Mouse (Mus musculus) layer of hippocampus, adult 2 months (tissue): ENCODE results near the gene Traf1. TPM values are rescaled to one million over a fixed set of nuclear protein-coding genes. Genes with fewer than 3 reads are reported as not detected.
A peak's percentile ranks its signal among the peaks of the same experiment; 100 is the strongest.

Source experiments
- DNase-seq, 2 experiments: peaks; one replicate each; pipeline ENCODE4 v3.0.0; 2022; ENCODE audit warnings: low spot score in 2 of 2
- H3K27ac ChIP-seq: fragments of 200-600 bp; 2 replicates; pipeline ENCODE4 v1.8.1; 2022
- H3K4me3 ChIP-seq: fragments of 200-600 bp; 2 replicates; pipeline ENCODE4 v1.8.1; 2022; ENCODE audit warnings: mild to moderate bottlenecking
- CTCF ChIP-seq: fragments of 200-600 bp; conservative IDR thresholded peaks from 2 replicates; pipeline ENCODE4 v1.8.1; 2022; ENCODE audit warnings: antibody characterized with exemption, mild to moderate bottlenecking, moderate library complexity
- total RNA-seq, 2 experiments: library from RNA; stranded (reverse); gene quantifications; 2 replicates each; pipeline ENCODE4 v1.2.3; 2021

Gene Traf1
- total RNA-seq, 2 experiments from 2014 or later = 3.5 to 3.8 TPM

DNA sequence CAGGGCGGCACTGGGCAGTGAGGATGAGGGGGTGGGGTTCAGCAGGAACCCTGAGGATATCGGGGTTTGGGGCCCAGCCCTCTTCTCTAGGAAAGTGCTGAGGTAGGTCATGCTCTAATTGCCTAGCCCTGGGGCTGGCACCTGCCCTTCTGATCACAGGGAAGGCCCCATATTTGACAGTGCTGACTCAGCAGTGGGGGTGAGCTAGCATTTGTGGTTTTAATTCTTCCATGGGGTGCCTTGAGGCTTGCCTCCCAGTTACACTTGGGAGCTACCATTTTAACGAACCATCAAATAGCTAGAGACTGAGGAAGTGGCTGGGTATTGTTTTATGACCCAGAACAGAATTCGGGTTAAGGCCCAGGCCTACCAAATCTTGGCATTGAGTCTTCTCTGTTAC, 16.0 kb downstream of the Traf1 start:
- H3K4me3 ChIP-seq = no peak overlapping the region
- no peak for DNase-seq
- TF ChIP-seq CTCF = no peak
- no peak overlapping the region for H3K27ac ChIP-seq

DNA sequence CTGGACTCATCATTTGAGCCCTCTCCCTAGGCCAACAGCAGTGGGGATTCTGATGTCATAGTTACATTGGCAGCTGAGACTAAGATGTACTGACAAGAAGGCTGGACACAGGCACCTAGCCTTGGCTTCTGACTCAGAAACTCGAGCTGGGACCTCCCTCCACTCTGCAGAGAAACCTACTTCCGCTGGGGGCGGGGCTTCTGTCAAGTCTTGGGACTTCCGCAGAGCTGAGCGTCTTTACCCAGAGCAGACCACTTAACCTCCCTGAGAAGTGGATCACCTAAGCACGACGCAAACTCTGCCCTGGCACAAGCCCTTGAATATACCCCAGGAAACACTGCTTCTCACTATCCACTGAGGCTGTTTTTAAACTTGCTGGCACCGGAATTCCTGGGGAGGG, 16.8 kb downstream of the Traf1 start:
- DNase-seq = no peak
- H3K27ac ChIP-seq = no peak overlapping the region
- no peak for TF ChIP-seq CTCF

GRCm38 (mm10) chr2:34943556-34944120, 17.9 kb downstream of the Traf1 start:
- no peak for TF ChIP-seq CTCF
- DNase-seq = no peak

More for the DNA sequence above, 16.8 kb downstream of the Traf1 start:
- H3K4me3 ChIP-seq = no peak overlapping the region

DNA sequence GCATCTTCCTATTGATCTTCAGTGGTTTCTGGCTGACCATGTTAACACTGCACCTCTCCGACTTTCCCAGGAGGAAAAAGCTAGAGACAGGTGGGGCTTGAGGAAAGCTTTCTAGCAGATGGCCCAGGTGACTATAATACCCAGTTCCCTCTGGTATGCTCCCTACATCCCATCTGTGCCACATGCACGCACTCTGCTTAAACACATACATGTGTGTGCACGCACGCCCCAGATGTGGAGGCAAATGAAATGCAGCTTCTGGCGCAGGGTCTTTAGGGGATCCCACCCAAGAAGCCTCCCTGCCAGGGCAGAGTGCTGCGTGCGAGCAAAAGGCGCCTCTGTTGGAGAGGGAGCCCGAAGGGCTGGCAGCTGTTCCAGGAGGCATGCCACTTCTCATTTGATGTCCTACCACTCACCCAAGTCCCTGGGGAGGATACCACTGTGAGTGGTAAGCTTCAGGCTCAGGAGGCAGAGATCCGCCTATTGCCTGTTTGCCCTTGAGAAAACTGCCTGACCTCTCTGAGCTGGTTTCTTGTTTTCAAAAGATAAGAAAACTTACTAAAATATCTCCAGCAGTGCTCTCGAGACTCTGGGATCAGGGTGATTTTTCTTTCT, 20.4 kb downstream of the Traf1 start:
- H3K27ac ChIP-seq = no peak overlapping the region
- TF ChIP-seq CTCF = no peak
- DNase-seq = no peak
- H3K4me3 ChIP-seq = no peak overlapping the region

More at GRCm38 (mm10) chr2:34943556-34944120, 17.9 kb downstream of the Traf1 start:
- H3K27ac ChIP-seq = no peak overlapping the region
- no peak overlapping the region for H3K4me3 ChIP-seq

DNA sequence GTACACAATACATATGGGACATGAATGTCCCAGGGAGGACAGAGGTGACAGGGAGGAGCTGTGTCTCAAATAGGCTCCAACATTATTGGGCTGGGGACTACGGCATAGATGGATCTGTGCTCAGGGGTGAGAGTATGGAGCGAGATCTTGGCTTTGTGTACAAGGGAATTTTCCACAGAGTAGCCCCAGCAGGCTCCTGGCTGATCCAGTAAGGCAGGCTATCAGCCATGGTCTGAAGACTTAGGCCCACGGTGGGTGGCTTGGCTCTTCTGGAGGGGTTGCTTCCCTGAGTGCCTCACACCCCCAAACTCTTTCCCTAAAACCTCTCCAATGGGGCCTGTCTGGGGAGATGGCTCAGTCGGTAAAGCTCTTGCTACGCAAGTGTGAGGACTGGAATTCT, 21.3 kb downstream of the Traf1 start:
- Histone ChIP-seq H3K27ac (no peak overlapping the region), H3K4me3 (no peak overlapping the region)
- no peak for DNase-seq
- TF ChIP-seq CTCF = no peak

DNA sequence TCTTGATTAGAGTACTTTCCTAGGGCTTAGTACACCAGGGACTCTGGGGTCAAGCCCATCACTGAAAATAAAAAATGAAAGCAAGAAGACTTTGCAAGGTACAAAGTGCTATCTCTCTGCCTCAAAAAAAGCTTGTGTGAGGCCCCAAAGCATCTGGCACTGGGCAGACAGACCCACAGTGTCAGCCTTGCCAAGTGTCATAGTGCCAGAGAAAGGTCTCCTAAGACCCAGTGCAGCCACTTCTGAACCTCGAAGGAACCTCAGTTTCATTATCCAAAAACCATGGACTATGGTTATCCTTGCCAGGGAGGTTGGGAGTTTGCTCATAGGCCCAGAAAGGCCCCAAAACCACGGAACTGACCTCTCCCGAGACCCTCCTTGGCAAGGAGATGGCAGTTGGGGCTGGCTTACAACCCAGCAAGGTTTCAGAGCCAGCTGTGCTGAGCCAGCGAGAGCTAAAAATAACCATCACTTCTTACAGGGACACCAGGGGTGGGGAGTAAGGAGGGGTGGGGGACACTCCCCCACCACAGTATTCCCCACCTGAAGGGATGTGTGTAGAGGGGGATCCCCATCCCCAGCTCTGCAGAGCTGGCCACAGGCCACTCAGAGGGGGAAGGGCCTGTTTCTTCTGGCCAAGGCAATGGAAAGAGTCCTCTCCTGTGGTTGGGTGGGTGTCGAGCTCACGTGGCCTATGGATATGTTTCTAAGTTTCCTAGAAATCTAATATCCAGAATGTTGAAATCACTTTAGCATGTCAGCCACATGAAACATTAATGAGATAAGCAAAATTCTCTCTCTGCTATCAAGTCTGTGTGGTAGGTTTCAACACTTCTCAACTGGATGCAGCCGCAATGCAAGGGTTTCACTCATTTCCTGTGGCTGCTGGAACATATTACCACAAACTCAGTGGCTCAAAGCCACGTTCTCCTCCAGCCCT, 23.0 kb downstream of the Traf1 start:
- Histone ChIP-seq H3K27ac (no peak overlapping the region), H3K4me3 (no peak overlapping the region)
- no peak for TF ChIP-seq CTCF
- DNase-seq = no peak

DNA sequence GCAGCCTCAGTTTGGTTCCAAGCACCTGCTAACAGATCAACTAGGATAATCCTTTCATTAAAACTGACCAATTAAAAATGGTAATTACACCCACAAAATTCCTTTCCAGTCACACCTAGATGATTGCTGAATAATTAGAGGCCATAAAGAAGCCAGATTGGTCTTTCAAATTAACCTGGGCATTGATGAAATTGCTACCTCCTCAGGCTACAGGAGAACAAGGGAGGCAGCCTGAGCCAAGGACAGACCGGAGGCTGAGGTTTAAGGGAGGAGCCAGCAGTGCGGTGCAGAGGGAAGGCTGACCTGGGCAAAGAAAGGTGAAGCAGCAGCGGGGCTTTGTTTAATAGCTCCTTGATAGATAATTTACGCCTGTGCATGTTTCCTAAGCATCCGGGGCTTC, 24.1 kb downstream of the Traf1 start:
- no peak for DNase-seq
- Histone ChIP-seq H3K27ac (no peak overlapping the region), H3K4me3 (no peak overlapping the region)
- no peak for TF ChIP-seq CTCF

DNA sequence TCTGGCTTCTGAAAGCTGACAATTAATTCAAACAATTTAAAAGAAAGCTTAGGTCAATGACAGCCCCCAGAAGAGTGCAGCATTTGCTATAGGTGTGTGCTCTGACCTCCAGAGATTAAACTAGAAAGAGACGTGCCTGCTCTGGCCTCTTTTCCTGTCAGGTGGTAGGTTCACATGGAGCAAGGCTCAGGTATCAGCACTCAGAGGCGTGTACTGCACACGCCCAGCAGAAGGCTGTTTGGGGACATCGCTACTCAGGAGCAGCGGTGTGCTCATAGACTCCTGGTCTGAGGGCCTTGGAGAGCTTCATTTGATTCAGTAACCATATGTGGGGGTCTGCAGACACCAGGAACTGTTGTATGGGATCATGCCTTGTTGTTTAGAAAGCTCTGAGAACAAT, 34.3 kb downstream of the Traf1 start:
- DNase-seq = no peak
- Histone ChIP-seq H3K4me3 (no peak overlapping the region), H3K27ac (no peak overlapping the region)
- TF ChIP-seq CTCF = no peak

DNA sequence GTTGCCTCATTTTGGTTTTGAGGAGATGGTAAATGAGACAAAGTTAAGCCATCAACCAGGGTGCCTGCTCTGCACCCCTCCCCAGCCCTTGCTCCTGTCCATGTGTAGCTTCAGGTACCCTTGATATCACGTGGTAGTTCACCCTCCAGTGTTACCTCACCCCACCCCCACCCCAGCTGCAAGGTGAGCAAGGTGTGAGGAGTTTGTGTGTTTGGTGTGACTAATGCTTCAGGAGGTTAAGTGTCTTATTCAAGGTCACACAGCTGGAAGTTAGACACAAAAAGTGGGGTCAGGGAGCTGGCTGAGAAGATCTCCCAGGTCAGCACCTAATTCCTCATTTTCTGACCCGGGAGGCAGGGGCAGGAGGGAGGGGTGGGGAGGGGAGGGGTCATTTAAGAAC, 38.8 kb downstream of the Traf1 start:
- DNase-seq = no peak
- Histone ChIP-seq H3K4me3 (no peak overlapping the region), H3K27ac (no peak overlapping the region)
- TF ChIP-seq CTCF = no peak

DNA sequence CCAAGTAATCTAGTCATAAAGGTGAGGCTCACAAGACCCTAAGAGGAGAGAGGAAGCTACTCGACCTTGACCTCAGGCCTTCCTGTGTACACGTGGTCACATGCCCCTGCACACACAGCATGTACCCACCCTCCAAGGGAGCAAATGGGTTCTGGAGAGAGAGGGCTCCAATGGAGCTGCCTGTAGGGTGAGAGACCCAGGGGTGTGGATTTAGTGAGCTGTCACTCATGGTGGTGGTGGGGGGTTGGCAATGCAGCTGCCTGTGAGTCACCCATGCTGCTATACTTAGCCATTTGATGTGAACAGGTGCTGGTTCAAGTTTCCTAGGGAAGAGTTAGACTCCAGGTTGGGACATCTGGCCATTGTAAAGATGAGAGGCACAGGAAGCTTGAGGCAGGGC, 41.4 kb downstream of the Traf1 start:
- Histone ChIP-seq H3K27ac (no peak overlapping the region), H3K4me3 (no peak overlapping the region)
- DNase-seq = no peak
- no peak for TF ChIP-seq CTCF

DNA sequence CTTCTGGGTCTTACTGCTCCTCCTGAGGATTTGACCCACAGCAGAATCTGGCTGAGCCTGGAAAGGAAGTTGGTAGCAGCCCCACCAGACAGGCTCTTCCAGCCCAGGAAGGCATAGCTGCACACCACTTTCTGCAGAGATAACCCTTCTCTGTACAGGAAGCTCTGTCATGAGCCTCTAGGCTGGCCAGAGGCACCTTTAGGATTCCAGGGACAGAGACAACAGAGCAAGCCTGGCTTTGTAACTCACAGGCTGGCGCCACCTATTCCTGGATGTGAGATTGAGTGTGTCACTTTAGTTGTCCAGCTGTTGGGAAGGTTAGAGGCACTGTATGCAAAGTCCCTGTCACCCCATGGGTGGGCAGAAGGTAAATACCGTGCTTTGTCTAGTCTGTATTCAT, 46.5 kb downstream of the Traf1 start:
- TF ChIP-seq CTCF = no peak
- no peak overlapping the region for H3K4me3 ChIP-seq
- no peak overlapping the region for H3K27ac ChIP-seq
- no peak for DNase-seq

DNA sequence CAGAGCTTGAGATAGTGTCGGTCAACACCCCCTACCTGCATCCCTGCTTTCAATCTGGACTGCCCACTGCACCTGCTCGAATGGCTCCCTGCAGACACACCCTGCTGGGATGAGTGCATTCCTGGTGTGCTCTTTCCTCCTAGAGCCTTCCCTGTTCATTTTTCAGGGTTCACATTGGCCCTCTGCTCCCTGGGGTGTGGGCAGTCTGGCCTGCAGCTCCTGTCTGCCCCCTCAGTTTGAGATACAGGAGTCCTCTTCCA, 46.8 kb downstream of the Traf1 start:
- TF ChIP-seq CTCF = no peak
- no peak for DNase-seq
- H3K4me3 ChIP-seq = no peak overlapping the region
- H3K27ac ChIP-seq = no peak overlapping the region

DNA sequence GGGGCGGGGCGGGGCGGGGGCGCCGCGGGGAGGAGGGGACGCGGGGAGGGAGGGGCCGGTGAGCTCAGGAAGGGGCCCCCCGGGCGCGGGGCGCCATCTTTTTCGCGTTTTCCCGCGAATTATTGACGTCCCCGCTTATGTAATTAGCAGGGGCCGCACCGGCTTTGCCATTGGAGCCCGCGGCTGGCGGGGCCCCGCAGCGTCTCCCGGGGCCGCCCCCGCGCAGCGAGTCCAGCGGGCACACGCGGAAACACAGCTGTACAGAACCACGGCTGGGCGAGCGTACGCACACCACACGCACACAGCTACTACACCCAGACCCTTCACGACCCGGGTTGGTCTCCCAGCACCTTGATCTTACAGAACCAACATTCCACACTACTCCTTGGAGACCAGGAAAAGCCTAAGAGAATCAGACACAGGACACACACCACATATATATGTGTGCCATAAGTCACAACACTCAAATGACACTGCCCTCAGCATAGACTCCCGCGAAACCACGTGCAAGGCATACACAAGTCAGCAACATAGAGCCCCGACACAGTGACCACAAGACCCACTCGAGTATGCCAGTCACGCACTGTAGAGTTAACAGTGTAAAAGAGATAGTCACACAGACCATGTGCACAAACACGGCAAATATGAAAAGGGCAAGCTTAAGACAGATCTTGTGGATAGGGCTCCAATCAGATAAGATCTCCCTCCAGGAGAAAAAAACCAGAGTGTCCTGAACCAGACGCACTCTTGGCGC, 47.3 kb downstream of the Traf1 start:
- 0 out of 2 replicates have a peak, but pooled peaks have one; percentile 2 for TF ChIP-seq CTCF

More for the DNA sequence above, 47.3 kb downstream of the Traf1 start:
- Histone ChIP-seq H3K4me3 (peak overlapping the region; percentile 65), H3K27ac (peak overlapping the region; percentile 57; the same call in 1 of the 2 replicates)
- peak in 1 of 2 experiments; percentile 18 for DNase-seq
